Mouse (Mus musculus) forebrain, embryonic 10.5 days (tissue): ENCODE measurements around the gene Cldn3. TPM values are rescaled to one million over a fixed set of nuclear protein-coding genes. Genes with fewer than 3 reads are reported as not detected.

Source experiments
- DNase-seq: peaks from one replicate; pipeline ENCODE4 v3.0.0-alpha.2; 2017; ENCODE audit warnings: low spot score; ENCODE audit errors: extremely low spot score
- H3K27ac ChIP-seq: fragments of 300-500 bp; sonication (generic); 2 replicates; pipeline ENCODE4 v1.5.1; 2016; ENCODE audit warnings: mild to moderate bottlenecking
- H3K27me3 ChIP-seq: fragments of 300-500 bp; sonication (generic); 2 replicates; pipeline ENCODE4 v1.6.1; 2016; ENCODE audit warnings: mild to moderate bottlenecking; ENCODE audit not compliant: poor library complexity, severe bottlenecking
- H3K36me3 ChIP-seq: fragments of 300-500 bp; sonication (generic); replicated peaks from 2 replicates; pipeline ENCODE4 v1.6.1; 2016; ENCODE audit warnings: mild to moderate bottlenecking, moderate library complexity
- H3K4me1 ChIP-seq: fragments of 300-500 bp; sonication (generic); 2 replicates; pipeline ENCODE4 v1.6.1; 2016
- H3K4me3 ChIP-seq: fragments of 300-500 bp; sonication (generic); 2 replicates; pipeline ENCODE4 v1.5.1; 2016; ENCODE audit warnings: mild to moderate bottlenecking, moderate library complexity
- H3K9me3 ChIP-seq: fragments of 300-500 bp; sonication (generic); 2 replicates; pipeline ENCODE4 v1.6.1; 2016; ENCODE audit warnings: mild to moderate bottlenecking, moderate library complexity
- WGBS: fragments of 180-500 bp; shearing (Covaris S2); methylation state at CpG from one replicate; pipeline ENCODE4 v1.1.7; 2016; 5-methylcytosine and 5-hydroxymethylcytosine counted together
- polyA plus RNA-seq: library from polyadenylated mRNA; unstranded; fragments of >200 nt; fragmentation: Nextera tagmentation; extraction: Ambion mirVana; gene quantifications from 2 replicates; pipeline ENCODE4 v1.2.1, GENCODE M21; 2016

Gene Cldn3
- polyA plus RNA-seq, 1 experiment from 2014 or later, result 14.9 TPM

GRCm38 (mm10) chr5:135035608-135036359 is 49.8 kb downstream of the Cldn3 start:
- H3K9me3 ChIP-seq, result peaks cover 10% of the 10 kb centered on the region
- WGBS, result 63% methylated on average over 18 of the region's 18 CpGs
- no peak for DNase-seq
- peaks cover 34% of the 10 kb centered on the region for H3K36me3 ChIP-seq
- no peaks in the 10 kb centered on the region for H3K27me3 ChIP-seq
- H3K27ac ChIP-seq, result no peak overlapping the region
- peaks cover 18% of the 10 kb centered on the region for H3K4me1 ChIP-seq
- no peak overlapping the region for H3K4me3 ChIP-seq

Other genes starting within 250 kb of the Cldn3 start
- gene Eln, start 238.9 kb upstream of the Cldn3 start, polyA plus RNA-seq, result 1.3 TPM in 2 replicates
- gene Tmem270, start 79.5 kb upstream of the Cldn3 start, polyA plus RNA-seq, result not detected in 2 replicates
- 2.0 and 4.9 TPM in 2 replicates for gene Cldn13, start 70.7 kb upstream of the Cldn3 start, polyA plus RNA-seq
- gene Mettl27, start 53.8 kb upstream of the Cldn3 start, polyA plus RNA-seq, result 10.3 and 11.8 TPM in 2 replicates
- 6.2 and 6.3 TPM in 2 replicates for gene Cldn4, start 39.3 kb upstream of the Cldn3 start, polyA plus RNA-seq
- gene Abhd11, start 22.9 kb downstream of the Cldn3 start, polyA plus RNA-seq, result 40.1 and 40.8 TPM in 2 replicates
- gene Stx1a, start 37.3 kb downstream of the Cldn3 start, polyA plus RNA-seq, result 8.7 and 10.0 TPM in 2 replicates
- 25.0 and 26.1 TPM in 2 replicates for gene Dnajc30, start 78.0 kb downstream of the Cldn3 start, polyA plus RNA-seq
- gene Bud23, start 78.7 kb downstream of the Cldn3 start, polyA plus RNA-seq, result 172 and 176 TPM in 2 replicates
- gene Vps37d, start 92.1 kb downstream of the Cldn3 start, polyA plus RNA-seq, result 6.6 and 7.7 TPM in 2 replicates
- 4.0 and 4.1 TPM in 2 replicates for gene Mlxipl, start 103.7 kb downstream of the Cldn3 start, polyA plus RNA-seq
- gene Tbl2, start 163.4 kb downstream of the Cldn3 start, polyA plus RNA-seq, result 23.8 and 25.0 TPM in 2 replicates
- gene Bcl7b, start 182.1 kb downstream of the Cldn3 start, polyA plus RNA-seq, result 43.3 and 44.4 TPM in 2 replicates
- 58.0 and 59.1 TPM in 2 replicates for gene Baz1b, start 201.1 kb downstream of the Cldn3 start, polyA plus RNA-seq